Mouse (Mus musculus) E14TG2a.4 (cell line): ENCODE data around the gene Cd28.

Experiments
- CTCF ChIP-seq: conservative IDR thresholded peaks from 2 replicates; pipeline ENCODE4 v1.5.1; 2014; ENCODE audit warnings: low read length
- NANOG ChIP-seq: IDR thresholded peaks from 2 replicates; pipeline ENCODE4 v1.6.1; 2014; ENCODE audit warnings: borderline replicate concordance, low read length, mixed read lengths
- POU5F1 ChIP-seq: IDR thresholded peaks from 2 replicates; pipeline ENCODE4 v1.6.1; 2014; ENCODE audit warnings: low read length, borderline replicate concordance

DNA sequence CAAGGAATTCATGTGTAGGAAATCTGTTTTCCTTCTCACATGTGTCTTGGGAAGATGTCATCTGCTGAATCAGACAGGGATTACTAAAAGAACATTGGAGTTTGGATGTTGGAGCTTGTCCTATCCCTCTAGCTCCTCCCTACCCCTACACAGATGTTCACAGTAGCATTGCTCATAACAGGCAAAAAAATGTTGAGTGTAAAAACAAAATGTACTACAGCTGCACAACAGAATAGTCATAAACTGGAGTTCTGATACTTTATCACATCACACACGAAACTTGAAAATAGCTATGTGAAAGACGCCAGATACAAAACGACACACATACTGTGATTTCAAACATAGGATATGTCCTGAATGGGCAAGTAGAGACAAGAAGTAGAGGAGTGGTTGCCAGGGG, 43.9 kb downstream of the Cd28 start:
- TF ChIP-seq CTCF = no peak
- TF ChIP-seq NANOG = no peak
- no peak for TF ChIP-seq POU5F1
